Mouse (Mus musculus) spleen, adult 2 months (tissue): ENCODE measurements around the gene Myo1h. TPM values are rescaled to one million over a fixed set of nuclear protein-coding genes. Genes with fewer than 3 reads are reported as not detected.
A peak's percentile ranks its signal among the peaks of the same experiment; 100 is the strongest.

Source experiments
- DNase-seq, 2 experiments: peaks; one replicate each; pipeline versions ENCODE4 v3.0.0 to v3.0.0-alpha.2; 2012 to 2021; ENCODE audit warnings: low spot score in 2 of 2, low read depth in 1 of 2
- H3K27ac ChIP-seq: fragments of 200-500 bp; 2 replicates; pipeline ENCODE4 v1.5.1; 2012; ENCODE audit warnings: low read length, inconsistent platforms; ENCODE audit not compliant: insufficient read depth
- H3K27me3 ChIP-seq: fragments of 200-500 bp; 2 replicates; pipeline ENCODE4 v1.6.1; 2012; ENCODE audit warnings: mild to moderate bottlenecking, moderate library complexity, low read length, inconsistent platforms; ENCODE audit not compliant: control insufficient read depth, insufficient read depth
- H3K36me3 ChIP-seq: fragments of 200-500 bp; 2 replicates; pipeline ENCODE4 v1.6.1; 2012; ENCODE audit warnings: mild to moderate bottlenecking, low read length, inconsistent platforms; ENCODE audit not compliant: control insufficient read depth, insufficient read depth
- H3K4me1 ChIP-seq: fragments of 200-500 bp; 2 replicates; pipeline ENCODE4 v1.6.1; 2011; ENCODE audit warnings: inconsistent platforms; ENCODE audit not compliant: control insufficient read depth, insufficient read depth, insufficient read length
- H3K4me3 ChIP-seq: fragments of 200-500 bp; 2 replicates; pipeline ENCODE4 v1.5.1; 2011; ENCODE audit warnings: mild to moderate bottlenecking, inconsistent platforms; ENCODE audit not compliant: insufficient read depth, insufficient read length; ENCODE audit errors: extremely low read depth
- CTCF ChIP-seq: fragments of 200-500 bp; IDR thresholded peaks from 2 replicates; pipeline ENCODE4 v1.5.1; 2011; ENCODE audit warnings: mild to moderate bottlenecking, inconsistent platforms; ENCODE audit not compliant: insufficient read depth, insufficient read length, insufficient replicate concordance; ENCODE audit errors: extremely low read depth
- POLR2A ChIP-seq: fragments of 200-500 bp; IDR thresholded peaks from 2 replicates; pipeline ENCODE4 v1.6.1; 2011; ENCODE audit warnings: low read depth, low read length, inconsistent platforms
- WGBS: fragments of 180-500 bp; shearing (Covaris S2); methylation state at CpG from one replicate; pipeline ENCODE4 v1.1.7; 2018; 5-methylcytosine and 5-hydroxymethylcytosine counted together
- polyA plus RNA-seq: library from polyadenylated mRNA; depleted of rRNA; stranded (reverse); fragments of >200 nt; gene quantifications from 2 replicates; pipeline ENCODE4 v1.2.3, GENCODE M21; 2012

Myo1h gene
- polyA plus RNA-seq, 1 experiment = 1.7 TPM

GRCm38 (mm10) chr5:114288396-114288795 is 570 bp upstream of the Myo1h start:
- no peak overlapping the region for H3K27ac ChIP-seq
- H3K4me3 ChIP-seq = no peak overlapping the region
- no peak for DNase-seq
- no peaks in the 10 kb centered on the region for H3K4me1 ChIP-seq
- H3K27me3 ChIP-seq = no peaks in the 10 kb centered on the region
- WGBS = 73% methylated on average over 5 of the region's 5 CpGs
- TF ChIP-seq POLR2A (no peak), CTCF (no peak)
- H3K36me3 ChIP-seq = no peaks in the 10 kb centered on the region

- H3K4me1 ChIP-seq = no peaks in the 10 kb centered on the region
- H3K27me3 ChIP-seq = no peaks in the 10 kb centered on the region
- TF ChIP-seq POLR2A (no peak), CTCF (no peak)
- no peak overlapping the region for H3K4me3 ChIP-seq
- no peaks in the 10 kb centered on the region for H3K36me3 ChIP-seq
- WGBS = 86% methylated on average over 3 of the region's 3 CpGs
- DNase-seq = no peak
- no peak overlapping the region for H3K27ac ChIP-seq
Observed at GRCm38 (mm10) chr5:114290004-114290403, 1.0 kb downstream of the Myo1h start.

DNA sequence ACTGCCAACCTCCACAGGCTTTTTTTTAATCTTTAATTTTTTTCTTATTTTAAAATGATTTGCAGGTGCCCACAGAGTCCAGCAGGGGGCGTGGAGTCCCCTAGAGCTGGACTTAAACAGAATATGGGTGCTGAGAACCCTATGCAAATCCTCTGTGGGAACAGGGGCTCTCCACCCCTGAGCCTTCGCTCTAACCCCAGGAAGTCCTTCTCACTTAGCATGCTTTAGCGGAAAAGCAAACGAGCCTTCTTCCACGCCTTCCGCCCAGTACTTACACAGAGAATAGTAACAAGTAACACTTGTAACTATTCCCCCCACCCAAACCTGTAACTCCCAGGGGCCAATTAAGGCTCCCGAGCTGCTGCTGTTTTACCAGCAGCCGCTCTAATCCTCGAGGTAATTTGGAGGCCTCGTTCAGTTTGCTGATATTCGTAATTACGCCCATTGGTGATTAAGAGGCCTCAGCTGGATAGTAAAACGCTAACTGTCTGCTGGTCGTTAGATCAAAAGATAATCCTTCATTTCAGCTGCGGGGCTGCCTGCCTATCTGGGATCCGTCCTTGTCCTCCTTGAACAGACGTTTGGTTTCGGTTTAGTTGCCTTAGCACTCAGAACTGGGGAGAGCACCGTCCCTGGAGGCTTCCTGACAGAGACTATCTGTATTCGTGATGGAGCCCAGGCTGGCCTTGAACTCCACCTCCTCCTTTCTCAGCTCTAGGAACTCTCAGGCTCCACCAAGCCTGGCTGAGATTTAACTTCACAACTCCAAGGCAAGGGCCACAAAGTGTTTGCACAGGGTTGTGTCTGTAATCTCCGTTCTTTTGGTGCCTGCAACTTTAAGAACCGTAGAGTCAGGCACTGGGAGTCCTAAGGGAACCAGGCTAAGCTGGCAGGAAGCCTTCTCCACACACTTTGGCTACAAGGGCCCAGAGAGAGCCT is 8.0 kb downstream of the Myo1h start:
- H3K4me1 ChIP-seq = no peaks in the 10 kb centered on the region
- no peak for DNase-seq
- 65% methylated on average over 22 of the region's 22 CpGs for WGBS
- TF ChIP-seq CTCF (peak; percentile 8; the same call in 1 of the 2 replicates), POLR2A (no peak)
- H3K36me3 ChIP-seq = no peaks in the 10 kb centered on the region
- H3K4me3 ChIP-seq = no peak overlapping the region
- no peaks in the 10 kb centered on the region for H3K27me3 ChIP-seq
- H3K27ac ChIP-seq = no peak overlapping the region

- H3K27me3 ChIP-seq = no peaks in the 10 kb centered on the region
- no peaks in the 10 kb centered on the region for H3K4me1 ChIP-seq
- 64% methylated on average over 18 of the region's 18 CpGs for WGBS
- TF ChIP-seq CTCF (no peak), POLR2A (no peak)
- H3K36me3 ChIP-seq = no peaks in the 10 kb centered on the region
- H3K27ac ChIP-seq = no peak overlapping the region
- no peak for DNase-seq
- no peak overlapping the region for H3K4me3 ChIP-seq
Observed at GRCm38 (mm10) chr5:114298212-114298894, 9.4 kb downstream of the Myo1h start.

DNA sequence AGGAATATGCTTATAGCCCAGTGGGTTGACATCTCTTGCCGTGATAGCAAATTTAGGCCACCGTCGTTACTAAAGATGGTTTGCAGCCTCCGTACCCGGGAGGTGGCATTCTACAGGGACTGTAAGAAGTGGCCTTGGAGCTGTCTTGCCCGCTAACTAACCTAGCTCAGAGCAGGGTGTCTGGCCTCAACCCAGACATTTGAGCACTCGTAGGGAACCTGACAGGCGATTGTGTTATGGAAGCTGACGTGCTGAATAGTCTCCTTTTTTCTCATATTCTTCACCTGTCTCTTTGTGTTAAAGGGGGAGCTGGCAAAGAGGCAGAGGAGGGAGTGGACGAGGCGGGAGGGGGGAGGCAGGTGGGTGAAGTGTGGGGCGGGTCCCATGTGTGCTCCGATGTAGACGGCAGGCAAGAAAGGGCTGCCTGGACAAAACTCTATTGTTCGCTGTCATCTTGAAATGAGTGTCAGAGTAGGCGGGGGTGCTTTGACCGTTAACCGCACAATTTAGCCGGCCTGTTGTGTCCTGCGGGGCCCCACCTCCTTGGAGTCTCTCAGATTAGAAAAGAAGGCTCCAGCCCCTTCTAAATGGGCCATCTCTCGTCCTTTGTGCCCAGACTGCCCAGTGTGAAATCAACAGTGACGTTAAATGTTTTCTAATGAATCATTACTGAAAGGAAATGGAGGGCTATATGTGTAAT is 10.3 kb downstream of the Myo1h start:
- no peaks in the 10 kb centered on the region for H3K4me1 ChIP-seq
- H3K36me3 ChIP-seq = no peaks in the 10 kb centered on the region
- H3K27ac ChIP-seq = no peak overlapping the region
- no peaks in the 10 kb centered on the region for H3K27me3 ChIP-seq
- no peak for DNase-seq
- WGBS = 90% methylated on average over 22 of the region's 22 CpGs
- TF ChIP-seq POLR2A = no peak
- TF ChIP-seq CTCF = no peak
- H3K4me3 ChIP-seq = no peak overlapping the region

GRCm38 (mm10) chr5:114299883-114300610 is 11.1 kb downstream of the Myo1h start:
- no peaks in the 10 kb centered on the region for H3K27me3 ChIP-seq
- no peak for DNase-seq
- no peak for TF ChIP-seq CTCF
- no peak for TF ChIP-seq POLR2A
- H3K36me3 ChIP-seq = no peaks in the 10 kb centered on the region
- 83% methylated on average over 24 of the region's 24 CpGs for WGBS
- H3K4me3 ChIP-seq = no peak overlapping the region
- H3K4me1 ChIP-seq = no peaks in the 10 kb centered on the region
- H3K27ac ChIP-seq = no peak overlapping the region
